Mouse (Mus musculus) C2C12 (cell line): ENCODE measurements at regions not wholly inside any gene's neighbourhood (a gene's known extent, or its start where the extent isn't known, plus 50 kb on each side); places are given as distances from the start of the nearest gene placed in this dataset.

Experiments
- H3K27me3 ChIP-seq: one replicate; pipeline ENCODE4 v1.6.1; 2011; ENCODE audit not compliant: control insufficient read depth, insufficient read depth, insufficient read length
- H3K36me3 ChIP-seq: one replicate; pipeline ENCODE4 v1.6.1; 2011; ENCODE audit not compliant: control insufficient read depth, insufficient read depth
- H3K4me3 ChIP-seq: one replicate; pipeline ENCODE4 v1.5.1; 2011; ENCODE audit warnings: mild to moderate bottlenecking, control low read depth; ENCODE audit not compliant: poor library complexity, insufficient read depth, severe bottlenecking
- H3K79me2 ChIP-seq: one replicate; pipeline ENCODE4 v1.6.1; 2011; ENCODE audit not compliant: control insufficient read depth, insufficient read depth
- H3K79me3 ChIP-seq: one replicate; pipeline ENCODE4 v1.6.1; 2011; ENCODE audit warnings: low read depth, control low read depth
- H3ac ChIP-seq: one replicate; pipeline ENCODE3; 2011; ENCODE audit warnings: low read depth; ENCODE audit not compliant: control insufficient read depth, insufficient read length
- CEBPB ChIP-seq: IDR thresholded peaks from one replicate; pipeline ENCODE4 v1.6.1; 2011; ENCODE audit warnings: low read depth, mild to moderate bottlenecking, control low read depth, moderate library complexity
- CTCF ChIP-seq: IDR thresholded peaks from one replicate; pipeline ENCODE4 v1.5.1; 2011; ENCODE audit not compliant: control insufficient read depth, insufficient read depth, insufficient read length
- FOSL1 ChIP-seq: IDR thresholded peaks from one replicate; pipeline ENCODE4 v1.8.0; 2011; ENCODE audit warnings: mild to moderate bottlenecking, low read length; ENCODE audit not compliant: poor library complexity, insufficient read depth, severe bottlenecking
- MAX ChIP-seq: IDR thresholded peaks from one replicate; pipeline ENCODE4 v1.6.1; 2011; ENCODE audit warnings: mild to moderate bottlenecking, control low read depth
- MYOD1 ChIP-seq: IDR thresholded peaks from one replicate; pipeline ENCODE4 v1.6.1; 2011; ENCODE audit warnings: low read depth; ENCODE audit not compliant: control insufficient read depth, insufficient read length
- MYOG ChIP-seq: IDR thresholded peaks from one replicate; pipeline ENCODE4 v1.6.1; 2011; ENCODE audit not compliant: control insufficient read depth, insufficient read length; ENCODE audit errors: extremely low read depth
- USF1 ChIP-seq: IDR thresholded peaks from one replicate; pipeline ENCODE4 v1.6.1; 2011; ENCODE audit warnings: low read depth, mild to moderate bottlenecking, control low read depth, moderate library complexity

GRCm38 (mm10) chr2:168335739-168336385 is 54.3 kb upstream of the Kcng1 start:
- TF ChIP-seq MYOD1 (no peak), CTCF (no peak), FOSL1 (no peak), CEBPB (no peak), MYOG (no peak), USF1 (no peak), MAX (no peak)
- H3ac ChIP-seq: no peak overlapping the region
- peaks cover 28% of the 10 kb centered on the region for H3K27me3 ChIP-seq
- no peaks in the 10 kb centered on the region for H3K36me3 ChIP-seq
- no peaks in the 10 kb centered on the region for H3K79me3 ChIP-seq
- H3K79me2 ChIP-seq: no peaks in the 10 kb centered on the region
- H3K4me3 ChIP-seq: no peak overlapping the region

GRCm38 (mm10) chr2:168334241-168334588 is 52.7 kb upstream of the Kcng1 start:
- no peaks in the 10 kb centered on the region for H3K79me2 ChIP-seq
- H3ac ChIP-seq: no peak overlapping the region
- TF ChIP-seq MYOD1: no peak
- no peak for TF ChIP-seq FOSL1
- TF ChIP-seq CEBPB: no peak
- no peak for TF ChIP-seq CTCF
- TF ChIP-seq MAX: no peak
- TF ChIP-seq MYOG: no peak
- TF ChIP-seq USF1: no peak

GRCm38 (mm10) chr2:168333552-168334240 is 52.2 kb upstream of the Kcng1 start:
- no peaks in the 10 kb centered on the region for H3K79me2 ChIP-seq
- no peaks in the 10 kb centered on the region for H3K36me3 ChIP-seq
- no peak overlapping the region for H3ac ChIP-seq
- H3K4me3 ChIP-seq: no peak overlapping the region
- no peaks in the 10 kb centered on the region for H3K79me3 ChIP-seq
- no peak for TF ChIP-seq MAX
- no peak for TF ChIP-seq MYOG
- TF ChIP-seq USF1: no peak
- TF ChIP-seq CTCF: no peak
- TF ChIP-seq CEBPB: no peak
- TF ChIP-seq MYOD1: no peak
- TF ChIP-seq FOSL1: no peak
- H3K27me3 ChIP-seq: peaks cover 25% of the 10 kb centered on the region

More at GRCm38 (mm10) chr2:168334241-168334588, 52.7 kb upstream of the Kcng1 start:
- peaks cover 26% of the 10 kb centered on the region for H3K27me3 ChIP-seq
- no peaks in the 10 kb centered on the region for H3K36me3 ChIP-seq
- no peaks in the 10 kb centered on the region for H3K79me3 ChIP-seq
- no peak overlapping the region for H3K4me3 ChIP-seq

GRCm38 (mm10) chr2:168332972-168333371 is 51.4 kb upstream of the Kcng1 start:
- H3K79me3 ChIP-seq: no peaks in the 10 kb centered on the region
- H3K79me2 ChIP-seq: no peaks in the 10 kb centered on the region
- TF ChIP-seq MYOG: no peak
- TF ChIP-seq CEBPB: no peak
- no peak for TF ChIP-seq FOSL1
- no peak for TF ChIP-seq MAX
- no peak for TF ChIP-seq MYOD1
- no peak for TF ChIP-seq CTCF
- TF ChIP-seq USF1: no peak
- H3K4me3 ChIP-seq: no peak overlapping the region
- H3K36me3 ChIP-seq: no peaks in the 10 kb centered on the region
- H3ac ChIP-seq: no peak overlapping the region
- peaks cover 28% of the 10 kb centered on the region for H3K27me3 ChIP-seq
